Mouse (Mus musculus): ENCODE measurements at regions not wholly inside any gene's neighbourhood (a gene's known extent, or its start where the extent isn't known, plus 50 kb on each side); places are given as distances from the start of the nearest gene placed in this dataset.

GRCm38 (mm10) chr8:116164989-116165299 lies 339.8 kb upstream of the Dynlrb2 start:
- TF ChIP-seq CTCF (conservative IDR thresholded peaks at IDR 0.05; ENCODE audit: low read length) (no peak), NANOG (IDR thresholded peaks at IDR 0.05; ENCODE audit: borderline replicate concordance, low read length) (no peak)

Data from E14TG2a.4 (cell line).